Mouse (Mus musculus): ENCODE results near the gene Cdh10. TPM values are rescaled to one million over a fixed set of nuclear protein-coding genes. Genes with fewer than 3 reads are reported as not detected.

The Cdh10 gene
- polyA plus RNA-seq (2014; fragmentation: Nextera tagmentation; extraction: Ambion mirVana) = 1.4 TPM in 2 replicates

- H3K27ac ChIP-seq (ENCODE audit: low read depth, low read length) = no peak within 1 kb of the TSS
- H3K27me3 ChIP-seq (replicated peaks; ENCODE audit: control insufficient read depth, insufficient read depth, low read length) = peaks cover 4% of the 10 kb centered on the region; the same call in 1 of the 2 replicates
- H3K9ac ChIP-seq (ENCODE audit: low read depth, low read length) = no peak within 1 kb of the TSS
- ATAC-seq (replicated peaks; ENCODE audit: low FRiP score) (no peak), DNase-seq (ENCODE audit: low spot score) (peak; percentile 35)
- peak within 1 kb of the TSS; percentile 40 for H3K4me3 ChIP-seq (ENCODE audit: low read depth, low read length)
- H3K4me1 ChIP-seq (replicated peaks; ENCODE audit: control insufficient read depth, insufficient read depth, low read length) = no peaks in the 10 kb centered on the region
- 2% methylated on average over 24 of the region's 24 CpGs for WGBS
- H3K4me2 ChIP-seq = peak within 1 kb of the TSS; percentile 57
- H3K9me3 ChIP-seq (ENCODE audit: control insufficient read depth, low read length) = no peaks in the 10 kb centered on the region
- no peaks in the 10 kb centered on the region for H3K36me3 ChIP-seq (ENCODE audit: control insufficient read depth, insufficient read depth, low read length)
Measured at GRCm38 (mm10) chr15:18818185-18818973, at the start of gene Cdh10. Gene Cdh10 (plus strand): TSS chr15:18818947.

- ATAC-seq (replicated peaks; ENCODE audit: low FRiP score) (no peak), DNase-seq (ENCODE audit: low spot score) (no peak)
- Histone ChIP-seq H3K4me1 (replicated peaks; ENCODE audit: control insufficient read depth, insufficient read depth, low read length) (no peaks in the 10 kb centered on the region), H3K4me3 (ENCODE audit: low read depth, low read length) (no peak overlapping the region), H3K9ac (ENCODE audit: low read depth, low read length) (no peak overlapping the region), H3K9me3 (ENCODE audit: control insufficient read depth, low read length) (no peaks in the 10 kb centered on the region), H3K36me3 (ENCODE audit: control insufficient read depth, insufficient read depth, low read length) (no peaks in the 10 kb centered on the region), H3K4me2 (no peak overlapping the region), H3K27ac (ENCODE audit: low read depth, low read length) (no peak overlapping the region), H3K27me3 (replicated peaks; ENCODE audit: control insufficient read depth, insufficient read depth, low read length) (no peaks in the 10 kb centered on the region)
- WGBS = 72% methylated on average over 4 of the region's 4 CpGs
Measured at GRCm38 (mm10) chr15:18809148-18809827, 9.5 kb upstream of the Cdh10 start.

- Histone ChIP-seq H3K9ac (ENCODE audit: low read depth, low read length) (no peak overlapping the region), H3K4me2 (no peak overlapping the region), H3K27ac (ENCODE audit: low read depth, low read length) (no peak overlapping the region), H3K4me3 (ENCODE audit: low read depth, low read length) (no peak overlapping the region), H3K4me1 (replicated peaks; ENCODE audit: control insufficient read depth, insufficient read depth, low read length) (no peaks in the 10 kb centered on the region), H3K9me3 (ENCODE audit: control insufficient read depth, low read length) (no peaks in the 10 kb centered on the region), H3K36me3 (ENCODE audit: control insufficient read depth, insufficient read depth, low read length) (no peaks in the 10 kb centered on the region), H3K27me3 (replicated peaks; ENCODE audit: control insufficient read depth, insufficient read depth, low read length) (peaks cover 4% of the 10 kb centered on the region; the same call in 1 of the 2 replicates)
- DNase-seq (ENCODE audit: low spot score) = no peak
- no peak for ATAC-seq (replicated peaks; ENCODE audit: low FRiP score)
- 75% methylated on average over 3 of the region's 3 CpGs for WGBS
Measured at GRCm38 (mm10) chr15:18817707-18818106, 1.0 kb upstream of the Cdh10 start.

GRCm38 (mm10) chr15:18820226-18820625, 1.5 kb downstream of the Cdh10 start:
- DNase-seq (ENCODE audit: low spot score) = no peak
- H3K4me1 ChIP-seq (replicated peaks; ENCODE audit: control insufficient read depth, insufficient read depth, low read length) = no peaks in the 10 kb centered on the region
- no peaks in the 10 kb centered on the region for H3K9me3 ChIP-seq (ENCODE audit: control insufficient read depth, low read length)
- H3K4me3 ChIP-seq (ENCODE audit: low read depth, low read length) = no peak overlapping the region
- WGBS = 33% methylated on average over 3 of the region's 3 CpGs
- H3K4me2 ChIP-seq = no peak overlapping the region
- H3K36me3 ChIP-seq (ENCODE audit: control insufficient read depth, insufficient read depth, low read length) = no peaks in the 10 kb centered on the region
- peaks cover 4% of the 10 kb centered on the region; the same call in 1 of the 2 replicates for H3K27me3 ChIP-seq (replicated peaks; ENCODE audit: control insufficient read depth, insufficient read depth, low read length)
- H3K27ac ChIP-seq (ENCODE audit: low read depth, low read length) = no peak overlapping the region
- ATAC-seq (replicated peaks; ENCODE audit: low FRiP score) = no peak
- H3K9ac ChIP-seq (ENCODE audit: low read depth, low read length) = no peak overlapping the region

- ATAC-seq (replicated peaks; ENCODE audit: low FRiP score) (peak; percentile 73), DNase-seq (ENCODE audit: low spot score) (peak; percentile 64)
- Histone ChIP-seq H3K4me2 (no peak overlapping the region), H3K36me3 (ENCODE audit: control insufficient read depth, insufficient read depth, low read length) (no peaks in the 10 kb centered on the region), H3K4me1 (replicated peaks; ENCODE audit: control insufficient read depth, insufficient read depth, low read length) (no peaks in the 10 kb centered on the region), H3K27me3 (replicated peaks; ENCODE audit: control insufficient read depth, insufficient read depth, low read length) (peaks cover 4% of the 10 kb centered on the region; the same call in 1 of the 2 replicates), H3K27ac (ENCODE audit: low read depth, low read length) (no peak overlapping the region), H3K9me3 (ENCODE audit: control insufficient read depth, low read length) (no peaks in the 10 kb centered on the region), H3K4me3 (ENCODE audit: low read depth, low read length) (no peak overlapping the region), H3K9ac (ENCODE audit: low read depth, low read length) (no peak overlapping the region)
- WGBS = 22% methylated on average over 10 of the region's 10 CpGs
Measured at GRCm38 (mm10) chr15:18821114-18821756, 2.5 kb downstream of the Cdh10 start.

- WGBS = 68% methylated on average over 2 of the region's 2 CpGs
- ATAC-seq (replicated peaks; ENCODE audit: low FRiP score) (no peak), DNase-seq (ENCODE audit: low spot score) (no peak)
- H3K9ac ChIP-seq (ENCODE audit: low read depth, low read length) = no peak overlapping the region
- peaks cover 4% of the 10 kb centered on the region; the same call in 1 of the 2 replicates for H3K27me3 ChIP-seq (replicated peaks; ENCODE audit: control insufficient read depth, insufficient read depth, low read length)
- H3K4me3 ChIP-seq (ENCODE audit: low read depth, low read length) = no peak overlapping the region
- H3K4me2 ChIP-seq = no peak overlapping the region
- H3K9me3 ChIP-seq (ENCODE audit: control insufficient read depth, low read length) = no peaks in the 10 kb centered on the region
- no peak overlapping the region for H3K27ac ChIP-seq (ENCODE audit: low read depth, low read length)
- no peaks in the 10 kb centered on the region for H3K36me3 ChIP-seq (ENCODE audit: control insufficient read depth, insufficient read depth, low read length)
- H3K4me1 ChIP-seq (replicated peaks; ENCODE audit: control insufficient read depth, insufficient read depth, low read length) = no peaks in the 10 kb centered on the region
Measured at GRCm38 (mm10) chr15:18823420-18823819, 4.7 kb downstream of the Cdh10 start.

GRCm38 (mm10) chr15:18832263-18832662, 13.5 kb downstream of the Cdh10 start:
- Histone ChIP-seq H3K36me3 (ENCODE audit: control insufficient read depth, insufficient read depth, low read length) (no peaks in the 10 kb centered on the region), H3K9ac (ENCODE audit: low read depth, low read length) (no peak overlapping the region), H3K27ac (ENCODE audit: low read depth, low read length) (no peak overlapping the region), H3K9me3 (ENCODE audit: control insufficient read depth, low read length) (no peaks in the 10 kb centered on the region), H3K27me3 (replicated peaks; ENCODE audit: control insufficient read depth, insufficient read depth, low read length) (no peaks in the 10 kb centered on the region), H3K4me3 (ENCODE audit: low read depth, low read length) (no peak overlapping the region), H3K4me2 (no peak overlapping the region), H3K4me1 (replicated peaks; ENCODE audit: control insufficient read depth, insufficient read depth, low read length) (no peaks in the 10 kb centered on the region)
- peak; percentile 31 for DNase-seq (ENCODE audit: low spot score)
- WGBS = 11% methylated on average over 4 of the region's 4 CpGs
- no peak for ATAC-seq (replicated peaks; ENCODE audit: low FRiP score)

- DNase-seq (ENCODE audit: low spot score) (no peak), ATAC-seq (replicated peaks; ENCODE audit: low FRiP score) (no peak)
- no peak overlapping the region for H3K4me2 ChIP-seq
- no peaks in the 10 kb centered on the region for H3K4me1 ChIP-seq (replicated peaks; ENCODE audit: control insufficient read depth, insufficient read depth, low read length)
- H3K36me3 ChIP-seq (ENCODE audit: control insufficient read depth, insufficient read depth, low read length) = no peaks in the 10 kb centered on the region
- no peaks in the 10 kb centered on the region for H3K27me3 ChIP-seq (replicated peaks; ENCODE audit: control insufficient read depth, insufficient read depth, low read length)
- H3K9me3 ChIP-seq (ENCODE audit: control insufficient read depth, low read length) = no peaks in the 10 kb centered on the region
- 61% methylated on average over 2 of the region's 2 CpGs for WGBS
- H3K9ac ChIP-seq (ENCODE audit: low read depth, low read length) = no peak overlapping the region
- no peak overlapping the region for H3K4me3 ChIP-seq (ENCODE audit: low read depth, low read length)
- H3K27ac ChIP-seq (ENCODE audit: low read depth, low read length) = no peak overlapping the region
Measured at GRCm38 (mm10) chr15:18841769-18842168, 23.0 kb downstream of the Cdh10 start.
